Mouse (Mus musculus) MEL (cell line): ENCODE data around the gene Anapc4. TPM values are rescaled to one million over a fixed set of nuclear protein-coding genes. Genes with fewer than 3 reads are reported as not detected.

Experiments used
- DNase-seq: peaks from one replicate; pipeline ENCODE4 v3.0.0; 2011; ENCODE audit warnings: low read depth, low spot score
- H3K27ac ChIP-seq: 2 replicates; pipeline ENCODE4 v1.5.1; 2012; ENCODE audit warnings: low read depth, mild to moderate bottlenecking, control low read depth, low read length, moderate library complexity; ENCODE audit not compliant: control insufficient read depth
- H3K27me3 ChIP-seq, 2 experiments: fragments of 150-350 bp in 1 of 2; sonication (generic) in 1 of 2; 2 replicates each; pipeline ENCODE4 v1.6.1; 2012; ENCODE audit warnings: low read length in 2 of 2, mild to moderate bottlenecking in 2 of 2, improper control_type of control experiment in 1 of 2, moderate library complexity in 1 of 2; ENCODE audit not compliant: insufficient read depth in 2 of 2, control insufficient read depth in 1 of 2
- H3K36me3 ChIP-seq, 2 experiments: 2 replicates each; pipeline ENCODE4 v1.6.1; 2012 to 2014; ENCODE audit warnings: low read length in 2 of 2, improper control_type of control experiment in 1 of 2, inconsistent platforms in 1 of 2, mild to moderate bottlenecking in 1 of 2; ENCODE audit not compliant: insufficient read depth in 2 of 2, control insufficient read depth in 1 of 2
- H3K4me1 ChIP-seq, 2 experiments: fragments of 150-350 bp in 1 of 2; sonication (generic) in 1 of 2; 2 replicates each; pipeline ENCODE4 v1.6.1; 2012; ENCODE audit warnings: low read length in 2 of 2, improper control_type of control experiment in 1 of 2, mild to moderate bottlenecking in 1 of 2; ENCODE audit not compliant: insufficient read depth in 2 of 2, control insufficient read depth in 1 of 2
- H3K4me3 ChIP-seq, 2 experiments: fragments of 150-350 bp in 1 of 2; sonication (generic) in 1 of 2; 2 replicates each; pipeline ENCODE4 v1.5.1; 2012; ENCODE audit warnings: low read depth in 2 of 2, low read length in 2 of 2, mild to moderate bottlenecking in 2 of 2, moderate library complexity in 2 of 2, control low read depth in 1 of 2, improper control_type of control experiment in 1 of 2; ENCODE audit not compliant: control insufficient read depth in 1 of 2, insufficient read depth in 1 of 2
- H3K79me2 ChIP-seq: 2 replicates; pipeline ENCODE4 v1.6.1; 2012; ENCODE audit warnings: mild to moderate bottlenecking, low read length, moderate library complexity; ENCODE audit not compliant: control insufficient read depth, poor library complexity, insufficient read depth
- H3K9ac ChIP-seq: 2 replicates; pipeline ENCODE4 v1.6.1; 2012; ENCODE audit warnings: low read depth, mild to moderate bottlenecking, control low read depth, low read length, moderate library complexity; ENCODE audit not compliant: control insufficient read depth, poor library complexity, severe bottlenecking
- H3K9me3 ChIP-seq: fragments of 150-350 bp; sonication (generic); replicated peaks from 2 replicates; pipeline ENCODE4 v1.6.1; 2012; ENCODE audit warnings: mild to moderate bottlenecking, low read length, improper control_type of control experiment, moderate library complexity; ENCODE audit not compliant: insufficient read depth
- BHLHE40 ChIP-seq: IDR thresholded peaks from 2 replicates; pipeline ENCODE4 v1.6.1; 2012; ENCODE audit warnings: low read depth, mild to moderate bottlenecking, inconsistent platforms, low read length, improper control_type of control experiment, borderline replicate concordance
- CHD1 ChIP-seq: IDR thresholded peaks from 2 replicates; pipeline ENCODE4 v1.6.1; 2012; ENCODE audit warnings: low read depth, mild to moderate bottlenecking, inconsistent platforms, low read length, improper control_type of control experiment
- CTCF ChIP-seq, 3 experiments: IDR thresholded peaks in 2 of 3; conservative IDR thresholded peaks in 1 of 3; 2 replicates each; pipeline ENCODE4 v1.5.1; 2011 to 2012; ENCODE audit warnings: low read length in 3 of 3, low read depth in 2 of 3, mild to moderate bottlenecking in 2 of 3, improper control_type of control experiment in 1 of 3, inconsistent platforms in 1 of 3, mixed read lengths in 1 of 3, moderate library complexity in 1 of 3; ENCODE audit not compliant: control insufficient read depth in 1 of 3, insufficient read depth in 1 of 3, poor library complexity in 1 of 3, severe bottlenecking in 1 of 3
- E2F4 ChIP-seq: IDR thresholded peaks from 2 replicates; pipeline ENCODE4 v1.6.1; 2011; ENCODE audit warnings: low read depth, low read length, improper control_type of control experiment, borderline replicate concordance
- EP300 ChIP-seq, 2 experiments: IDR thresholded peaks; 2 replicates each; pipeline ENCODE4 v1.6.1; 2011; ENCODE audit warnings: improper control_type of control experiment in 2 of 2, low read length in 2 of 2, low read depth in 1 of 2, mild to moderate bottlenecking in 1 of 2
- GATA1 ChIP-seq: IDR thresholded peaks from 2 replicates; pipeline ENCODE4 v1.6.1; 2011; ENCODE audit warnings: low read depth, low read length, improper control_type of control experiment
- JUND ChIP-seq: IDR thresholded peaks from 2 replicates; pipeline ENCODE4 v1.6.1; 2011; ENCODE audit warnings: low read depth, mild to moderate bottlenecking, improper control_type of control experiment, low read length
- MAFK ChIP-seq: IDR thresholded peaks from 2 replicates; pipeline ENCODE4 v1.6.1; 2011; ENCODE audit warnings: low read depth, mild to moderate bottlenecking, low read length, improper control_type of control experiment, borderline replicate concordance
- MAZ ChIP-seq: IDR thresholded peaks from 2 replicates; pipeline ENCODE4 v1.6.1; 2012; ENCODE audit warnings: low read depth, mild to moderate bottlenecking, inconsistent platforms, low read length, improper control_type of control experiment
- NELFE ChIP-seq: IDR thresholded peaks from 2 replicates; pipeline ENCODE4 v1.6.1; 2011; ENCODE audit warnings: low read depth, low read length, improper control_type of control experiment
- NRF1 ChIP-seq: IDR thresholded peaks from 2 replicates; pipeline ENCODE4 v1.6.1; 2014; ENCODE audit warnings: low read depth, mild to moderate bottlenecking, inconsistent platforms, low read length, improper control_type of control experiment, moderate library complexity; ENCODE audit not compliant: poor library complexity, insufficient read depth, severe bottlenecking
- POLR2AphosphoS2 ChIP-seq: IDR thresholded peaks from 2 replicates; pipeline ENCODE4 v1.6.1; 2011; ENCODE audit warnings: low read length, improper control_type of control experiment
- POLR2AphosphoS5 ChIP-seq: IDR thresholded peaks from 2 replicates; pipeline ENCODE4 v1.6.1; 2012; ENCODE audit warnings: low read depth, borderline replicate concordance, mild to moderate bottlenecking, inconsistent platforms, low read length, moderate library complexity, mixed read lengths
- RAD21 ChIP-seq: IDR thresholded peaks from 2 replicates; pipeline ENCODE4 v1.6.1; 2011; ENCODE audit warnings: mild to moderate bottlenecking, low read depth, low read length, improper control_type of control experiment
- RCOR1 ChIP-seq: IDR thresholded peaks from 2 replicates; pipeline ENCODE4 v1.6.1; 2012; ENCODE audit warnings: low read depth, mild to moderate bottlenecking, inconsistent platforms, low read length, improper control_type of control experiment
- SMC3 ChIP-seq: IDR thresholded peaks from 2 replicates; pipeline ENCODE4 v1.6.1; 2011; ENCODE audit warnings: low read depth, low read length, improper control_type of control experiment
- TAL1 ChIP-seq: IDR thresholded peaks from 2 replicates; pipeline ENCODE4 v1.6.1; 2012; ENCODE audit warnings: mild to moderate bottlenecking, inconsistent platforms, low read length, moderate library complexity, mixed read lengths
- UBTF ChIP-seq: IDR thresholded peaks from 2 replicates; pipeline ENCODE4 v1.6.1; 2012; ENCODE audit warnings: low read depth, mild to moderate bottlenecking, inconsistent platforms, low read length, improper control_type of control experiment, moderate library complexity, borderline replicate concordance; ENCODE audit not compliant: insufficient read depth
- USF1 ChIP-seq: IDR thresholded peaks from 2 replicates; pipeline ENCODE4 v1.6.1; 2014; ENCODE audit warnings: low read depth, mild to moderate bottlenecking, inconsistent platforms, low read length, improper control_type of control experiment, moderate library complexity
- ZMIZ1 ChIP-seq: IDR thresholded peaks from 2 replicates; pipeline ENCODE4 v1.6.1; 2012; ENCODE audit warnings: low read depth, mild to moderate bottlenecking, inconsistent platforms, low read length, improper control_type of control experiment, moderate library complexity
- ZNF384 ChIP-seq: IDR thresholded peaks from 2 replicates; pipeline ENCODE4 v1.6.1; 2012; ENCODE audit warnings: low read depth, mild to moderate bottlenecking, inconsistent platforms, low read length, improper control_type of control experiment
- polyA plus RNA-seq, 2 experiments: library from polyadenylated mRNA; stranded (reverse) in 1 of 2; unstranded in 1 of 2; fragments of >175 nt in 1 of 2; fragments of >200 nt in 1 of 2; gene quantifications; 2 replicates each; pipeline versions ENCODE4 v1.2.1 to v1.2.4; 2012; ENCODE audit warnings: low replicate concordance in 2 of 2, low read depth in 1 of 2; ENCODE audit not compliant: insufficient read length in 2 of 2, insufficient read depth in 1 of 2, missing spikeins in 1 of 2
- total RNA-seq: library from RNA; depleted of rRNA; stranded (reverse); fragments of 300-350 nt; gene quantifications from 2 replicates; pipeline ENCODE4 v1.2.3, GENCODE M21; 2012

Gene Anapc4
- total and polyA plus RNA-seq, 3 experiments = 56.4 to 159 (median 56.6) TPM

- Histone ChIP-seq H3K9ac (no peak overlapping the region), H3K27me3 (no peaks in the 10 kb centered on the region), H3K27ac (no peak overlapping the region), H3K79me2 (no peaks in the 10 kb centered on the region), H3K36me3 (peaks cover 0 to 5% of the 10 kb centered on the region in 2 experiments; a peak in 2 of 4 replicates), H3K4me3 (no peak overlapping the region)
- no peak for DNase-seq
- TF ChIP-seq E2F4 (no peak), RCOR1 (no peak), ZMIZ1 (no peak)
- TF ChIP-seq, all 39 proteins: peak for 0
- Histone ChIP-seq H3K9me3 (no peaks in the 10 kb centered on the region), H3K4me1 (peaks cover 4 to 6% of the 10 kb centered on the region in 2 experiments)
These were observed 48.6 kb downstream of the Anapc4 start for GRCm38 (mm10) chr5:52882446-52882845.

- H3K9me3 ChIP-seq = no peaks in the 10 kb centered on the region
- H3K36me3 ChIP-seq = peaks cover 0 to 6% of the 10 kb centered on the region in 2 experiments; a peak in 1 of 4 replicates
- peak; percentile 84 for DNase-seq
- no peak overlapping the region for H3K4me3 ChIP-seq
- TF ChIP-seq EP300 (IDR thresholded peaks at IDR 0.05; ENCODE audit: low read depth in 1 of 2, low read length in 2 of 2) (no peak), NELFE (no peak), POLR2AphosphoS2 (no peak), CTCF (IDR thresholded peaks at IDR 0.05 in 2 of 3, conservative IDR thresholded peaks at IDR 0.05 in 1 of 3; ENCODE audit: control insufficient read depth in 1 of 3, insufficient read depth in 1 of 3, low read depth in 2 of 3, low read length in 3 of 3, poor library complexity in 1 of 3, severe bottlenecking in 1 of 3) (peak; percentile 61 to 70 (median 67)), NRF1 (no peak), JUND (no peak), POLR2AphosphoS5 (no peak), USF1 (no peak), SMC3 (peak; percentile 49), MAFK (no peak), TAL1 (no peak), ZMIZ1 (no peak), ZNF384 (peak; percentile 83; the same call in 1 of the 2 replicates), MAZ (no peak), GATA1 (no peak), RAD21 (peak; percentile 38), BHLHE40 (no peak), UBTF (no peak), CHD1 (no peak), RCOR1 (no peak)
- H3K27me3 ChIP-seq = no peaks in the 10 kb centered on the region
- no peaks in the 10 kb centered on the region for H3K79me2 ChIP-seq
- no peak overlapping the region for H3K27ac ChIP-seq
- H3K9ac ChIP-seq = no peak overlapping the region
- peaks cover 6 to 8% of the 10 kb centered on the region in 2 experiments for H3K4me1 ChIP-seq
These were observed 53.3 kb downstream of the Anapc4 start for GRCm38 (mm10) chr5:52887085-52887484.
